Mouse (Mus musculus) embryonic facial prominence, embryonic 11.5 days (tissue): ENCODE results near the gene Rpl9-ps6. TPM values are rescaled to one million over a fixed set of nuclear protein-coding genes. Genes with fewer than 3 reads are reported as not detected.

Source experiments
- ATAC-seq: fragments of 200-750 bp; cut with Nextera tagmentation; replicated peaks from 2 replicates; pipeline ENCODE4 v1.8.0; 2017; ENCODE audit warnings: low read depth; ENCODE audit not compliant: insufficient number of reproducible peaks, low FRiP score, low TSS enrichment
- DNase-seq: peaks from one replicate; pipeline ENCODE4 v3.0.0-alpha.2; 2015; ENCODE audit warnings: low spot score
- H3K27ac ChIP-seq: fragments of 300-500 bp; sonication (generic); replicated peaks from 2 replicates; pipeline ENCODE4 v1.5.1; 2014; ENCODE audit warnings: mild to moderate bottlenecking, low read depth, low read length, control low read depth
- H3K27me3 ChIP-seq: fragments of 300-500 bp; sonication (generic); 2 replicates; pipeline ENCODE4 v1.6.1; 2014; ENCODE audit warnings: mild to moderate bottlenecking, low read length, moderate library complexity, mixed read lengths; ENCODE audit not compliant: control insufficient read depth, insufficient read depth
- H3K36me3 ChIP-seq: fragments of 300-500 bp; sonication (generic); replicated peaks from 2 replicates; pipeline ENCODE4 v1.6.1; 2014; ENCODE audit warnings: low read depth, mild to moderate bottlenecking, low read length, moderate library complexity, mixed read lengths; ENCODE audit not compliant: control insufficient read depth, insufficient read depth
- H3K4me1 ChIP-seq: fragments of 300-500 bp; sonication (generic); 2 replicates; pipeline ENCODE4 v1.6.1; 2014; ENCODE audit warnings: low read length, mixed read lengths; ENCODE audit not compliant: control insufficient read depth, insufficient read depth
- H3K4me2 ChIP-seq: fragments of 300-500 bp; sonication (generic); 2 replicates; pipeline ENCODE4 v1.6.1; 2014; ENCODE audit warnings: low read depth, mild to moderate bottlenecking, control low read depth, low read length, moderate library complexity
- H3K4me3 ChIP-seq: fragments of 300-500 bp; sonication (generic); 2 replicates; pipeline ENCODE4 v1.5.1; 2014; ENCODE audit warnings: low read depth, low read length, control low read depth
- H3K9ac ChIP-seq: fragments of 300-500 bp; sonication (generic); replicated peaks from 2 replicates; pipeline ENCODE4 v1.6.1; 2014; ENCODE audit warnings: mild to moderate bottlenecking, control low read depth, low read length
- H3K9me3 ChIP-seq: fragments of 300-500 bp; sonication (generic); replicated peaks from 2 replicates; pipeline ENCODE4 v1.6.1; 2016; ENCODE audit warnings: mild to moderate bottlenecking, low read length, inconsistent platforms, mixed read lengths; ENCODE audit not compliant: control insufficient read depth
- WGBS: fragments of 180-500 bp; shearing (Covaris S2); extraction: QIAGEN DNeasy Blood & Tissue Kit; methylation state at CpG from one replicate; pipeline ENCODE4 v1.1.7; 2014; 5-methylcytosine and 5-hydroxymethylcytosine counted together
- polyA plus RNA-seq: library from polyadenylated mRNA; unstranded; fragments of >200 nt; fragmentation: Nextera tagmentation; extraction: Ambion mirVana; gene quantifications from 2 replicates; pipeline ENCODE4 v1.2.1, GENCODE M21; 2014

Gene Rpl9-ps6
- polyA plus RNA-seq, 1 experiment from 2014 or later = 117 TPM

DNA sequence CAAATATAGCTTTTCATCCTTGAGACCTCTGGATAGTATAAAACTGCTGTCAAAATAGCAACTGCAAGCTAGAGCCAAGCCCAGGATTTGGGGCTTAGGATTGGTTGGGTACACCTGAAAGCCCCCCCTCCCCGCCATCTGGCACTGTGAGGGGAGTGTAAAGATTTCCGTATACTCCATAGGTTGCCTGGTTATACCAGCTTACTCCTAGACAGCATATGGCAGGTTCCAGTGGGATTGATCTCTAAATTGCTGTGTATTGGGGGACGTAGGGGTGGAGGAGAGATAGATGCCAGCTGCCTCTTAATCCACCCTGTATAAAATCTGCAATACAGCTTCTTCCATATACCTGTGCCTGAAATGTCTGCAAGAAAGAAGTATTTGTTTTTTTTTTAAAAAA lies 41.7 kb downstream of the Rpl9-ps6 start:
- 80% methylated on average over 3 of the region's 3 CpGs for WGBS
- Histone ChIP-seq H3K4me3 (no peak overlapping the region), H3K4me2 (no peak overlapping the region), H3K27me3 (no peaks in the 10 kb centered on the region), H3K9me3 (no peaks in the 10 kb centered on the region), H3K9ac (no peak overlapping the region), H3K4me1 (no peaks in the 10 kb centered on the region), H3K36me3 (no peaks in the 10 kb centered on the region), H3K27ac (no peak overlapping the region)
- DNase-seq = no peak
- ATAC-seq = no peak

DNA sequence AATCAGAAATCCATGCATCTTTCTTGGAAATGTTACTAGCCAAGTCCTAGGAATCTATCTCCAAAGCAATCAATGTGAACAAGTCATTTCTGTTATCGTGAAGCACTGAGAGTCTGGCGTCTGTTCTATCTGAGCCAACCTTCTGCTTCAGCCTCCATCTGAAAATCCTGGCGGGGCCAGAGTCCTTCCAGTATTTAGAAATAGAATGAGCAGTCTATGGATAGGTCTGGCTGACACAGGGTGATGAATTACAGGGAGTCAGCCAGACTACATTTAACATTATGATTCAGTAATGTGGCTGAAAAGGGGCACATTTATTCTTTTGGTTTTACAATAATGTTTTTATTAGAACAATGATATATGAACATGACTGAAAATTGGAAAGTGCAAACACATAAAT lies 47.3 kb downstream of the Rpl9-ps6 start:
- no peak overlapping the region for H3K4me3 ChIP-seq
- no peak for DNase-seq
- no peak for ATAC-seq
- H3K9me3 ChIP-seq = no peaks in the 10 kb centered on the region
- H3K4me2 ChIP-seq = no peak overlapping the region
- H3K27ac ChIP-seq = no peak overlapping the region
- no peaks in the 10 kb centered on the region for H3K36me3 ChIP-seq
- no peaks in the 10 kb centered on the region for H3K4me1 ChIP-seq
- no peaks in the 10 kb centered on the region for H3K27me3 ChIP-seq
- no peak overlapping the region for H3K9ac ChIP-seq
- WGBS = 77% methylated on average over 3 of the region's 3 CpGs

DNA sequence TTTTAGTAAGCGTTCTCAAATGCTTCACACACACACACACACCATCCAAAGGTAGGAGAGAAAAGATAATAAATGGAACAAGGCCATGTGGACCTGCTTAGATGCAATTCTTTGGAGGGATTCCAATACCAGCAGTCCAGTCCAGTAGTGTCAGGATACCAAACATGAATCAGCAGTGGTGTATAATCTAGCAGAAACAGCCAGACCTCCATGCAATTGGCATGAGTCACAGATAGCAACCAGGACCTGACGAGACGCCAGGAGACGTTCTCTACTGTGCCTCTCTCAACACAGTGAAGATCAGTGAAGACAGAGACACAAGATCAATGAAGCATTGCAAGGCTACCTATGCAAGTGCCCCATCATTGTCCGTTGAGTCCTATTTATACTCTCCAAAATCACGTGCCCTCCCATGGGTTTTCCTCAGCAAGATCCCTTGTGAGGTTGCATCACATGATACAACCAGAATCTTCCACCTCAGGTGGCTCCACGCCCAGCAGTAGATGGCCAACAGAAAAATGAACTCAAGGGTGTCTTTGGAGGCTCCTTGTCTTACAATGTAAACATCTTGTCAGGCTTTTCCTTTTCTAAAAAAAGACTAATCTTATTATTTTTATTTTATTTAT lies 49.6 kb downstream of the Rpl9-ps6 start:
- H3K9me3 ChIP-seq = no peaks in the 10 kb centered on the region
- no peak overlapping the region for H3K9ac ChIP-seq
- no peaks in the 10 kb centered on the region for H3K36me3 ChIP-seq
- DNase-seq (no peak), ATAC-seq (no peak)
- H3K4me2 ChIP-seq = no peak overlapping the region
- 88% methylated on average over 7 of the region's 7 CpGs for WGBS
- no peak overlapping the region for H3K27ac ChIP-seq
- H3K4me1 ChIP-seq = no peaks in the 10 kb centered on the region
- H3K4me3 ChIP-seq = no peak overlapping the region
- H3K27me3 ChIP-seq = no peaks in the 10 kb centered on the region

Other genes starting within 250 kb of the Rpl9-ps6 start
- gene Sgms1, start 76.9 kb downstream of the Rpl9-ps6 start, polyA plus RNA-seq = 12.2 and 15.3 TPM in 2 replicates
- 73.1 and 77.6 TPM in 2 replicates for gene Minpp1, start 19.2 kb upstream of the Rpl9-ps6 start, polyA plus RNA-seq
- gene Papss2, start 129.2 kb upstream of the Rpl9-ps6 start, polyA plus RNA-seq = 5.5 and 8.2 TPM in 2 replicates